Mouse (Mus musculus): ENCODE results near the gene Lhx9. TPM values are rescaled to one million over a fixed set of nuclear protein-coding genes. Genes with fewer than 3 reads are reported as not detected.
"Not testable (repeated sequence)": the region's sequence is repeated elsewhere in the genome, so short reads cannot be mapped to it uniquely, and the experiment has no call there.

Gene Lhx9
- total and polyA plus RNA-seq, 3 experiments, result 0.19 to 0.77 TPM; not detected in 1

- peak within 1 kb of the TSS; percentile 46 to 57; a peak in 3 of 4 replicates for H3K4me3 ChIP-seq (ENCODE audit: control insufficient read depth in 1 of 2, insufficient read depth in 1 of 2, low read depth in 2 of 2, low read length in 2 of 2)
- TF ChIP-seq POLR2A (IDR thresholded peaks at IDR 0.05; ENCODE audit: control insufficient read depth in 1 of 2, insufficient read depth in 1 of 2, low read depth in 1 of 2, low read length in 2 of 2, poor library complexity in 1 of 2) (peak; percentile 55 to 63; a peak in 3 of 4 replicates), NRF1 (IDR thresholded peaks at IDR 0.05; ENCODE audit: insufficient read depth, low read depth, low read length, poor library complexity, severe bottlenecking) (peak; percentile 59), NELFE (IDR thresholded peaks at IDR 0.05; ENCODE audit: low read depth, low read length) (peak; percentile 61)
- H3K27ac ChIP-seq (ENCODE audit: control insufficient read depth, low read depth, low read length), result peak within 1 kb of the TSS; percentile 59; the same call in 1 of the 2 replicates
- not testable (repeated sequence) for H3K9me3 ChIP-seq (replicated peaks; ENCODE audit: insufficient read depth, low read length); H3K79me2 ChIP-seq (ENCODE audit: control insufficient read depth, insufficient read depth, low read length, poor library complexity); H3K27me3 ChIP-seq (ENCODE audit: control insufficient read depth in 1 of 2, insufficient read depth in 2 of 2, low read length in 2 of 2); H3K4me1 ChIP-seq (ENCODE audit: control insufficient read depth in 1 of 2, insufficient read depth in 2 of 2, low read length in 2 of 2); H3K36me3 ChIP-seq (ENCODE audit: control insufficient read depth in 1 of 2, insufficient read depth in 2 of 2, low read length in 2 of 2)
- H3K9ac ChIP-seq (ENCODE audit: control insufficient read depth, low read depth, low read length, poor library complexity, severe bottlenecking), result peak within 1 kb of the TSS; percentile 79
- peak; percentile 86 for DNase-seq (ENCODE audit: low read depth, low spot score)
Observed at GRCm38 (mm10) chr1:138856101-138856950, 7.9 kb upstream of the Lhx9 start, which contains the start of gene 2310009B15Rik. Gene 2310009B15Rik (minus strand): TSS chr1:138856852.

DNA sequence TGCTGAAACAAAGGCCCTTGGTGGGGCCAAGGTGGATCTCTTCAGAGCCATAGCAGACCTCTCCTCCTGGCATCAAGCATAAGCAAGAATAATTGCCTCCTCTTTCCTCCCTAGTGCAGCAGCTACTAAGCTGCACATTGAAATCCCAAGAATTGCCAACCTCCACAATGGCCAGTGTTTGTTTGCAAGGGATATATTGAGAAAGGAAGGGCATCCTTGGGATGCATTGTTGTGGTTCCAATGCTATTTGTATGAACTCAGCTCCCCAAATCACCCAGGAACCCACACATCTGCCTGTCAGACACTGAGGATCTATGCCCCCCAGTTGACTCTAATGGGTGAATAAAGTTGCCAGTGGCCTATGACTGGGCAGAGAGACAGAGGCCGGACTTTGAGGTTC is 2.4 kb upstream of the Lhx9 start:
- no peaks in the 10 kb centered on the region for H3K9me3 ChIP-seq (replicated peaks; ENCODE audit: insufficient read depth, low read length)
- 0 out of 4 replicates have a peak, but pooled peaks cover 0 to 5% of the 10 kb centered on the region in 2 experiments for H3K4me1 ChIP-seq (ENCODE audit: control insufficient read depth in 1 of 2, insufficient read depth in 2 of 2, low read length in 2 of 2)
- H3K36me3 ChIP-seq (ENCODE audit: control insufficient read depth in 1 of 2, insufficient read depth in 2 of 2, low read length in 2 of 2), result no peaks in the 10 kb centered on the region; a peak in 1 of 4 replicates
- no peak for TF ChIP-seq MAZ (IDR thresholded peaks at IDR 0.05; ENCODE audit: low read depth, low read length)
- TF ChIP-seq ZC3H11A (IDR thresholded peaks at IDR 0.05; ENCODE audit: low read depth, low read length), result no peak
- no peak for TF ChIP-seq ZNF384 (IDR thresholded peaks at IDR 0.05; ENCODE audit: low read depth, low read length)
- no peak for TF ChIP-seq POLR2A (IDR thresholded peaks at IDR 0.05; ENCODE audit: control insufficient read depth in 1 of 2, insufficient read depth in 1 of 2, low read depth in 1 of 2, low read length in 2 of 2, poor library complexity in 1 of 2)
- no peak for TF ChIP-seq UBTF (IDR thresholded peaks at IDR 0.05; ENCODE audit: borderline replicate concordance, insufficient read depth, low read depth, low read length)
- TF ChIP-seq ZKSCAN1 (IDR thresholded peaks at IDR 0.05; ENCODE audit: low read depth, low read length), result no peak
- TF ChIP-seq MXI1 (IDR thresholded peaks at IDR 0.05; ENCODE audit: low read depth, low read length), result no peak
- TF ChIP-seq TBP (IDR thresholded peaks at IDR 0.05; ENCODE audit: low read depth, low read length), result no peak
- TF ChIP-seq POLR2AphosphoS5 (IDR thresholded peaks at IDR 0.05; ENCODE audit: borderline replicate concordance, low read depth, low read length), result no peak
- no peak for TF ChIP-seq ZMIZ1 (IDR thresholded peaks at IDR 0.05; ENCODE audit: low read depth, low read length)
- TF ChIP-seq NELFE (IDR thresholded peaks at IDR 0.05; ENCODE audit: low read depth, low read length), result no peak
- TF ChIP-seq KAT2A (conservative IDR thresholded peaks at IDR 0.05; ENCODE audit: low read depth, low read length), result no peak
- TF ChIP-seq RAD21 (IDR thresholded peaks at IDR 0.05; ENCODE audit: low read depth, low read length), result no peak
- TF ChIP-seq EP300 (IDR thresholded peaks at IDR 0.05; ENCODE audit: low read depth in 1 of 2, low read length in 2 of 2), result no peak
- H3K27ac ChIP-seq (ENCODE audit: control insufficient read depth, low read depth, low read length), result no peak overlapping the region
- no peak overlapping the region for H3K4me3 ChIP-seq (ENCODE audit: control insufficient read depth in 1 of 2, insufficient read depth in 1 of 2, low read depth in 2 of 2, low read length in 2 of 2)
- H3K27me3 ChIP-seq (ENCODE audit: control insufficient read depth in 1 of 2, insufficient read depth in 2 of 2, low read length in 2 of 2), result no peaks in the 10 kb centered on the region
- no peaks in the 10 kb centered on the region for H3K79me2 ChIP-seq (ENCODE audit: control insufficient read depth, insufficient read depth, low read length, poor library complexity)
- H3K9ac ChIP-seq (ENCODE audit: control insufficient read depth, low read depth, low read length, poor library complexity, severe bottlenecking), result no peak overlapping the region
- DNase-seq (ENCODE audit: low read depth, low spot score), result no peak
